Comparison of ENCODE assay signal across 8 mouse cellular contexts in the genomic region with DNA sequence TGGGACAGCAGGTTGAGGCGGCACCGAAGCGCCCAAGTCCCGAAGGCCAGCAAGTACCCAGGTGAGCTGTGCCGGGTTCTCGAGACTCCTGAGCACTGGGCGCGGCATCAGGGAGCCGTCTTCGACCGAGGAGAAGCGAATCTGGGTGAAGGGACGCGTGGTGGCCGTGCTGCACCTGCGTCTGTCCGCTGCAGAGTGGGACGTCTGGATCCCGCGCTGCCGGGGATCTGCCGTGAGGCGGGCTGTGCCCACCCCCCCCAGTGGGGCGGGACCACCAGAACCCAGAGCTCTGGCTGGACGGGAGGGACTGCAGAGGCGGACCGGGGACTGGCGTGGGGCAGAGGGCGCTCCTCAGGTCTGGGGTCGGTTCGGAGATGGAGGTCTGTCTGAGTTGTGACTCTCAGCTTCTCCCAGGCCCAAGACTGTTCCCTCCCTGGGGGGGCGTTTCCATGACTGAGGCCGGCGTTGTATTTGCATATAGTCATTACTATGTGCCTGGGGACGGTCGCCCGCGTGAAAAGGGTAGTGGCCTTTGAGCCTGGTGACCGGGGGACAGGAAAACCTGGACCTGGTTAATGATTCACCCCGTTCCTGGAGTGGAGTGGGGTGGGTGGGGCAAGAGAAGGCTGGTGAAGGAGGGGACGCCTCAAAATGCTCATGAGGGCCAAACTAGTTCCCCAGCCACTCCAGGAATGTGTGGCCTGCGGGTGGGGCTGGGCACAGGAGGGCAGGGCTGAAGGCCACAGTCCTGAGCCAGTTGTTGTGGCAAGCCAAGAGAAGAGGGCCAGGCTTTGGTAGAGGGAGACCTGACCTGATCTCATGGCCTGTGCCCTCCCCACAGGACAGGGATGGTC. TPM values are rescaled to one million over a fixed set of nuclear protein-coding genes. Genes with fewer than 3 reads are reported as not detected.
DNase-seq lines count a peak whose midpoint lies in the region; ATAC-seq and TF ChIP-seq lines count a peak whose summit lies in the region.

No protein-coding gene starts in this region.

- under 1% methylated on average over 42 of the region's 42 CpGs for whole genome bisulfite sequencing in heart, embryonic 12.5 days
- under 1% methylated on average over 42 of the region's 42 CpGs for WGBS in forebrain, embryonic 10.5 days
- under 1% methylated on average over 40 of the region's 42 CpGs for WGBS in lung, embryonic 14.5 days

- peak; percentile 2; the same call in 1 of the 2 replicates for TF ChIP-seq CTCF in lung, embryonic 14.5 days (IDR thresholded peaks at IDR 0.05; ENCODE audit: low read depth)

- H3K4me1 ChIP-seq in heart, embryonic 12.5 days (replicated peaks) = peaks cover 33% of the 10 kb centered on the region
- H3K4me1 ChIP-seq in forebrain, embryonic 10.5 days = peaks cover 75% of the 10 kb centered on the region
- peaks cover 6% of the 10 kb centered on the region for H3K4me1 ChIP-seq in lung, embryonic 14.5 days (ENCODE audit: insufficient read depth)

- peak overlapping the region; percentile 74 for H3K4me3 ChIP-seq in heart, embryonic 12.5 days
- H3K4me3 ChIP-seq in forebrain, embryonic 10.5 days = peak overlapping the region; percentile 84
- peak overlapping the region; percentile 64 for H3K4me3 ChIP-seq in lung, embryonic 14.5 days (ENCODE audit: low read depth, low read length)

- peaks cover 10% of the 10 kb centered on the region; the same call in 1 of the 2 replicates for H3K27me3 ChIP-seq in heart, embryonic 12.5 days (replicated peaks)
- H3K27me3 ChIP-seq in forebrain, embryonic 10.5 days (ENCODE audit: poor library complexity, severe bottlenecking) = no peaks in the 10 kb centered on the region
- H3K27me3 ChIP-seq in lung, embryonic 14.5 days (ENCODE audit: insufficient read depth, low read length) = no peaks in the 10 kb centered on the region
- H3K27me3 ChIP-seq in splenic B cell, adult 2 months (ENCODE audit: control insufficient read depth, insufficient read depth, low read length, poor library complexity, severe bottlenecking) = no peaks in the 10 kb centered on the region

- H3K9ac ChIP-seq in heart, embryonic 12.5 days = peak overlapping the region; percentile 65
- H3K9ac ChIP-seq in lung, embryonic 14.5 days = peak overlapping the region; percentile 64

- no peaks in the 10 kb centered on the region for H3K9me3 ChIP-seq in heart, embryonic 12.5 days (replicated peaks)
- H3K9me3 ChIP-seq in forebrain, embryonic 10.5 days = no peaks in the 10 kb centered on the region
- no peaks in the 10 kb centered on the region for H3K9me3 ChIP-seq in lung, embryonic 14.5 days (ENCODE audit: low read depth, low read length)

- peak overlapping the region; percentile 83 for H3K4me2 ChIP-seq in heart, embryonic 12.5 days
- H3K4me2 ChIP-seq in lung, embryonic 14.5 days = peak overlapping the region; percentile 96

- ATAC-seq in heart, embryonic 12.5 days (ENCODE audit: insufficient number of reproducible peaks, low FRiP score) = peak; percentile 70
- ATAC-seq in lung, embryonic 14.5 days (ENCODE audit: insufficient read depth) = peak; percentile 52

- H3K36me3 ChIP-seq in heart, embryonic 12.5 days = 0 out of 2 replicates have a peak, but pooled peaks cover 3% of the 10 kb centered on the region
- peaks cover 40% of the 10 kb centered on the region for H3K36me3 ChIP-seq in forebrain, embryonic 10.5 days (replicated peaks)
- peaks cover 18% of the 10 kb centered on the region; the same call in 1 of the 2 replicates for H3K36me3 ChIP-seq in lung, embryonic 14.5 days (ENCODE audit: insufficient read depth)
- H3K36me3 ChIP-seq in splenic B cell, adult 2 months (ENCODE audit: control insufficient read depth, insufficient read depth, low read length, poor library complexity, severe bottlenecking) = no peaks in the 10 kb centered on the region

- intact Hi-C loops in heart, postnatal 25 days (cut with DNase I) = no loop called here
- intact Hi-C loops in left cerebral cortex, postnatal 25 days (cut with DNase I) = no loop called here

- no peak for DNase-seq in heart, postnatal 25 days (ENCODE audit: low spot score)
- DNase-seq in ZHBTc4 (ENCODE audit: low read depth, low spot score) = peak; percentile 83
- DNase-seq in forebrain, embryonic 10.5 days (ENCODE audit: extremely low spot score, low spot score) = no peak
- DNase-seq in kidney, adult 18-20 months = peak; percentile 91
- DNase-seq in lung, embryonic 14.5 days = peak; percentile 70
- peak; percentile 68 for DNase-seq in splenic B cell, adult 2 months (ENCODE audit: low read depth, low spot score)
- no peak for DNase-seq in left cerebral cortex, postnatal 25 days (ENCODE audit: low spot score in 2 of 2)

- peak overlapping the region; percentile 66; the same call in 1 of the 2 replicates for H3K27ac ChIP-seq in heart, embryonic 12.5 days (ENCODE audit: poor library complexity, severe bottlenecking)
- peak overlapping the region; percentile 90 for H3K27ac ChIP-seq in forebrain, embryonic 10.5 days
- peak overlapping the region; percentile 90 for H3K27ac ChIP-seq in lung, embryonic 14.5 days (ENCODE audit: low read depth)

RNA-seq across cellular contexts. Expression of a gene that starts 0.4 kb away (rescaled TPM):
- polyA plus RNA-seq in heart, embryonic 12.5 days (2016; fragmentation: Nextera tagmentation; extraction: Ambion mirVana) = 12.9 and 16.2 TPM in 2 replicates
- total RNA-seq in heart, postnatal 25 days (2021) = under 1 TPM; 0.62 to 0.64 TPM
- polyA plus RNA-seq in forebrain, embryonic 10.5 days (2016; fragmentation: Nextera tagmentation; extraction: Ambion mirVana) = 50.8 and 53.8 TPM in 2 replicates
- 38.9 and 41.1 TPM in 2 replicates for polyA plus RNA-seq in lung, embryonic 14.5 days (2014; fragmentation: Nextera tagmentation; extraction: Ambion mirVana)
- total RNA-seq in left cerebral cortex, postnatal 25 days (2021) = 1 to 10 TPM in 1 of 2 experiments, under 1 TPM in 1; 0.78 to 1.5 TPM

RNA-seq across cellular contexts. Expression of a gene that starts 2.2 kb away (rescaled TPM):
- 1.3 and 1.4 TPM in 2 replicates for polyA plus RNA-seq in heart, embryonic 12.5 days (2016; fragmentation: Nextera tagmentation; extraction: Ambion mirVana)
- total RNA-seq in heart, postnatal 25 days (2021) = not detected
- 3.4 and 4.4 TPM in 2 replicates for polyA plus RNA-seq in forebrain, embryonic 10.5 days (2016; fragmentation: Nextera tagmentation; extraction: Ambion mirVana)
- 0.74 and 1.4 TPM in 2 replicates for polyA plus RNA-seq in lung, embryonic 14.5 days (2014; fragmentation: Nextera tagmentation; extraction: Ambion mirVana)
- total RNA-seq in left cerebral cortex, postnatal 25 days (2021) = not detected

RNA-seq across cellular contexts. Expression of a gene that starts 12.5 kb away (rescaled TPM):
- polyA plus RNA-seq in heart, embryonic 12.5 days (2016; fragmentation: Nextera tagmentation; extraction: Ambion mirVana) = 56.4 and 59.3 TPM in 2 replicates
- total RNA-seq in heart, postnatal 25 days (2021) = 10 to 100 TPM; 29.8 to 31.6 TPM
- 121 and 124 TPM in 2 replicates for polyA plus RNA-seq in forebrain, embryonic 10.5 days (2016; fragmentation: Nextera tagmentation; extraction: Ambion mirVana)
- polyA plus RNA-seq in lung, embryonic 14.5 days (2014; fragmentation: Nextera tagmentation; extraction: Ambion mirVana) = 80.7 and 85.4 TPM in 2 replicates
- 10 to 100 TPM; 75.5 to 76.4 TPM for total RNA-seq in left cerebral cortex, postnatal 25 days (2021)

RNA-seq across cellular contexts. Expression of a gene that starts 22.1 kb away (rescaled TPM):
- polyA plus RNA-seq in heart, embryonic 12.5 days (2016; fragmentation: Nextera tagmentation; extraction: Ambion mirVana) = 2.5 and 3.5 TPM in 2 replicates
- 1 to 10 TPM; 3.2 to 4.7 TPM for total RNA-seq in heart, postnatal 25 days (2021)
- 15.5 and 15.6 TPM in 2 replicates for polyA plus RNA-seq in forebrain, embryonic 10.5 days (2016; fragmentation: Nextera tagmentation; extraction: Ambion mirVana)
- 3.8 and 4.3 TPM in 2 replicates for polyA plus RNA-seq in lung, embryonic 14.5 days (2014; fragmentation: Nextera tagmentation; extraction: Ambion mirVana)
- 1 to 10 TPM; 3.1 to 4.4 TPM for total RNA-seq in left cerebral cortex, postnatal 25 days (2021)

RNA-seq across cellular contexts. Expression of a gene that starts 22.3 kb away (rescaled TPM):
- 74.1 and 78.2 TPM in 2 replicates for polyA plus RNA-seq in heart, embryonic 12.5 days (2016; fragmentation: Nextera tagmentation; extraction: Ambion mirVana)
- total RNA-seq in heart, postnatal 25 days (2021) = 100 to 1,000 TPM; 106 to 112 TPM
- 80.6 and 82.7 TPM in 2 replicates for polyA plus RNA-seq in forebrain, embryonic 10.5 days (2016; fragmentation: Nextera tagmentation; extraction: Ambion mirVana)
- polyA plus RNA-seq in lung, embryonic 14.5 days (2014; fragmentation: Nextera tagmentation; extraction: Ambion mirVana) = 85.8 and 97.4 TPM in 2 replicates
- total RNA-seq in left cerebral cortex, postnatal 25 days (2021) = 100 to 1,000 TPM; 279 to 287 TPM

Comparison
In these comparisons a context has a peak if more than half of its experiments do, and no peak if none do; other contexts are left out.
1. DNase-seq: peak in ZHBTc4 (single experiment), kidney, adult 18-20 months (single experiment), lung, embryonic 14.5 days (single experiment) and splenic B cell, adult 2 months (single experiment); none in heart, postnatal 25 days (single experiment), forebrain, embryonic 10.5 days (single experiment) and left cerebral cortex, postnatal 25 days (0 of 2).
2. Peak in every context shown above with its lines, with median percentiles within 50 percentile points of each other: H3K27ac ChIP-seq and H3K4me3 ChIP-seq.